Mouse (Mus musculus): ENCODE data around the gene Gnb2. TPM values are rescaled to one million over a fixed set of nuclear protein-coding genes. Genes with fewer than 3 reads are reported as not detected.

The Gnb2 gene
- polyA plus RNA-seq, 1 experiment: 1,492 TPM

DNA sequence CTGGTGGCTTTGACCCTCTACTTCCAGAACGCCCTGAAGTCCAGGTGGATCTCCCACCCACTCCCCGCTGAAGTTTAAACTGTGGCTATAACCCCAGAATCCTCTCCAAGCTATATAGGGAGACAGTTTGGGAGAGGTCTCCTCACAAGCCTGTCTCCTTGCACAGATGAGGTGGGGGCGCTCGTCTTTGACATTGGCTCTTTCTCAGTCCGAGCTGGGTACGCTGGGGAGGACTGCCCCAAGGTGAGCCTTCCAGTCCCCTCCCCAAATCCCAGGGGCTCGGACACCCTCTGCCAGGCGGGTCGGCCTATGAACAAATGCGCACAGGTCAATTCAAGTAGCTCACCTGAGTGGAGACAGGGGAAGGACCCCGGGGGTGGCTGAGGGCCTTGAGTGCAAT, 20.6 kb upstream of the Gnb2 start:
- no peak overlapping the region for H3K27ac ChIP-seq (ENCODE audit: control insufficient read depth, insufficient read depth, low read length)
- WGBS: 56% methylated on average over 11 of the region's 11 CpGs
- no peak for DNase-seq
- no peaks in the 10 kb centered on the region; the same call in 1 of the 2 replicates for H3K27me3 ChIP-seq (ENCODE audit: control insufficient read depth, insufficient read depth, low read length)
- TF ChIP-seq POLR2A (IDR thresholded peaks at IDR 0.05; ENCODE audit: control insufficient read depth, extremely low read depth, insufficient read depth, low read length, poor library complexity) (no peak), CTCF (IDR thresholded peaks at IDR 0.05; ENCODE audit: borderline replicate concordance, control insufficient read depth, extremely low read depth, insufficient read depth, low read length, poor library complexity) (no peak)
- peaks cover 6% of the 10 kb centered on the region; the same call in 1 of the 2 replicates for H3K4me1 ChIP-seq (replicated peaks; ENCODE audit: control insufficient read depth, insufficient read depth, low read length)
- H3K36me3 ChIP-seq (ENCODE audit: control insufficient read depth, insufficient read depth, low read length): no peaks in the 10 kb centered on the region
- H3K4me3 ChIP-seq (ENCODE audit: control insufficient read depth, insufficient read depth, low read length): no peak overlapping the region

DNA sequence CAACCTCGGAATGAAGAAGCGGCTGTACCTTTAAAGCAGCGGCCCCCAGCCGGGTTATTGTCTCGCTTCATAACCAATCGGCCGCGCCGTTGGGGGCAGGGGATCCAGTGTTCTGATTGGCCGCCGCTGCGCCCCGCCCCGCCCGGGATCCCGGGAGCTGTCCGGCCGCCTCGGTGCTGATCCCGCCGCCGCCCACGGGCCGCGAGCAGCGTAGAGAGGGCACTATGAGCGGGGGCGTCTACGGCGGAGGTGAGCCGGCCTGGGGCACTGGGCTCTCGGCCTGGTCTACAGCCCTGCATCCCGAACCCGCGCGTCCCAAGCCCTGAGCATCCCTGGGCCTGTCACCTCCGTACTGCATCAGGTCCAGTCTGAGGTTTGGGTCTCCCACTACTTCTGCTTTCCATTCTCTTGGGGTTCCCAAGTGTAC, 20.1 kb upstream of the Gnb2 start, which contains the start of gene Actl6b:
Gene Actl6b (plus strand): TSS at position 107 of the 427 bp plus-strand sequence.
- TF ChIP-seq CTCF (IDR thresholded peaks at IDR 0.05; ENCODE audit: borderline replicate concordance, control insufficient read depth, extremely low read depth, insufficient read depth, low read length, poor library complexity) (no peak), POLR2A (IDR thresholded peaks at IDR 0.05; ENCODE audit: control insufficient read depth, extremely low read depth, insufficient read depth, low read length, poor library complexity) (no peak)
- Histone ChIP-seq H3K4me3 (ENCODE audit: control insufficient read depth, insufficient read depth, low read length) (no peak within 1 kb of the TSS), H3K36me3 (ENCODE audit: control insufficient read depth, insufficient read depth, low read length) (no peaks in the 10 kb centered on the region), H3K27me3 (ENCODE audit: control insufficient read depth, insufficient read depth, low read length) (no peaks in the 10 kb centered on the region; the same call in 1 of the 2 replicates), H3K27ac (ENCODE audit: control insufficient read depth, insufficient read depth, low read length) (no peak within 1 kb of the TSS), H3K4me1 (replicated peaks; ENCODE audit: control insufficient read depth, insufficient read depth, low read length) (peaks cover 6% of the 10 kb centered on the region; the same call in 1 of the 2 replicates)
- 3% methylated on average over 37 of the region's 37 CpGs for WGBS
- peak; percentile 63 for DNase-seq

DNA sequence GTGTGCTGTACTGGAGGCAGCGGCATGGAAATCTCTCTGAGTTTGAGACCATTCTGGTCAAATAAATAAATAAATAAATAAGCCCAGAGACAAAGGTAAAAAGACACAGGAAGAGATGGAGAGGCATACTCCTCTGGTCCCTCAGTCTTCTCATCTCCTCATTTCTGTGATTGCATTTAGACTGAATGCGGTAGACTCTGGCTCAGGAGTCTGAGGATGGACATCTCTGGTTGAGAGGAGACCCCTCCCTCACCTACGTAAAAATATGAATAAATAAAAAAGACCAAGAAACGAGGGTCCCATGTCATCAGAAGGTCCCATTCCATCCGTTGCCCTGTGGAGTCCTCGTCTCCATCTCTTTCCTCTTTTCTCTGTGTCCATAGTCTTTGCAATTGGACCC, 19.7 kb upstream of the Gnb2 start:
- Histone ChIP-seq H3K36me3 (ENCODE audit: control insufficient read depth, insufficient read depth, low read length) (no peaks in the 10 kb centered on the region), H3K4me3 (ENCODE audit: control insufficient read depth, insufficient read depth, low read length) (no peak overlapping the region), H3K4me1 (replicated peaks; ENCODE audit: control insufficient read depth, insufficient read depth, low read length) (peaks cover 6% of the 10 kb centered on the region; the same call in 1 of the 2 replicates), H3K27ac (ENCODE audit: control insufficient read depth, insufficient read depth, low read length) (no peak overlapping the region), H3K27me3 (ENCODE audit: control insufficient read depth, insufficient read depth, low read length) (no peaks in the 10 kb centered on the region; the same call in 1 of the 2 replicates)
- 45% methylated on average over 6 of the region's 6 CpGs for WGBS
- no peak for DNase-seq
- TF ChIP-seq POLR2A (IDR thresholded peaks at IDR 0.05; ENCODE audit: control insufficient read depth, extremely low read depth, insufficient read depth, low read length, poor library complexity) (no peak), CTCF (IDR thresholded peaks at IDR 0.05; ENCODE audit: borderline replicate concordance, control insufficient read depth, extremely low read depth, insufficient read depth, low read length, poor library complexity) (no peak)

DNA sequence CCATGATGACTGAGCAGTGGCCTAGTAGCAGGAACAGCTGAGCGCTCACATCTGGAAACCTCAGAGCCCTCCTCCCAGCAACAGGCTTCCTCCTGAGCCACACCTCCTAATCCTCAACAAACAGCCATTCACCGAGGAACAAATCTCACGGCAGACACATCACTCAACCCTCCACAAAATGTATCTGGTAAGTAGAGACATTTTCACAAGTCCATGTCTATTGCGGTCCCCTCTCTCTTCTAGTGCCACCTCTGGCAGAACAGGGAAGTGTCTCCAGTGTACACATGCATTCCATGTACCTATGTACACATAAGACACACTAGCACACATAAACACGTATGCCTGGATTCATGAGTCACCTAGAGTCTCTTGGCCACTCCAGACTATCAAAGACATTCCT, 17.8 kb upstream of the Gnb2 start:
- H3K36me3 ChIP-seq (ENCODE audit: control insufficient read depth, insufficient read depth, low read length): no peaks in the 10 kb centered on the region
- H3K27me3 ChIP-seq (ENCODE audit: control insufficient read depth, insufficient read depth, low read length): no peaks in the 10 kb centered on the region; the same call in 1 of the 2 replicates
- no peak overlapping the region for H3K27ac ChIP-seq (ENCODE audit: control insufficient read depth, insufficient read depth, low read length)
- peaks cover 6% of the 10 kb centered on the region; the same call in 1 of the 2 replicates for H3K4me1 ChIP-seq (replicated peaks; ENCODE audit: control insufficient read depth, insufficient read depth, low read length)
- H3K4me3 ChIP-seq (ENCODE audit: control insufficient read depth, insufficient read depth, low read length): no peak overlapping the region
- 82% methylated on average over 5 of the region's 5 CpGs for whole genome bisulfite sequencing
- no peak for TF ChIP-seq POLR2A (IDR thresholded peaks at IDR 0.05; ENCODE audit: control insufficient read depth, extremely low read depth, insufficient read depth, low read length, poor library complexity)
- no peak for TF ChIP-seq CTCF (IDR thresholded peaks at IDR 0.05; ENCODE audit: borderline replicate concordance, control insufficient read depth, extremely low read depth, insufficient read depth, low read length, poor library complexity)
- DNase-seq: peak; percentile 36

DNA sequence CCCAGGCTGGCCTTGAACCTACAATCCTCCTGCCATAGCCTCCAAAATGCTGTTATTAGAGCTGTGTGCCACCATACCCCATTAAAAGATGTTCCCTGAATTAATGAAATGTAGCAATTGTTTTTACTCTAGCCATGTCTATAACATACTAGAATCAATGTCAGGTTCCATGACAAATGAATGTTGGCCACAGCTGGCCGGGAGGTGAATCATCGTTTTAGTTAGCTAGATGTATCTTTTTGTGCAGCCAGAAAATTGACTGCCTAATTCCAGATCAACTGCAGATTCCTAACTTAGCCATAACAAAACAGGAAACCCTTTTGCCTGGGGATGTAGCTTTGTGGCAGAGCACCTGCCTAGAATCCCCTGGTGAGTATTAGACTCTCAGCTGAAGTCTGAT, 16.5 kb upstream of the Gnb2 start:
- TF ChIP-seq POLR2A (IDR thresholded peaks at IDR 0.05; ENCODE audit: control insufficient read depth, extremely low read depth, insufficient read depth, low read length, poor library complexity) (no peak), CTCF (IDR thresholded peaks at IDR 0.05; ENCODE audit: borderline replicate concordance, control insufficient read depth, extremely low read depth, insufficient read depth, low read length, poor library complexity) (no peak)

DNA sequence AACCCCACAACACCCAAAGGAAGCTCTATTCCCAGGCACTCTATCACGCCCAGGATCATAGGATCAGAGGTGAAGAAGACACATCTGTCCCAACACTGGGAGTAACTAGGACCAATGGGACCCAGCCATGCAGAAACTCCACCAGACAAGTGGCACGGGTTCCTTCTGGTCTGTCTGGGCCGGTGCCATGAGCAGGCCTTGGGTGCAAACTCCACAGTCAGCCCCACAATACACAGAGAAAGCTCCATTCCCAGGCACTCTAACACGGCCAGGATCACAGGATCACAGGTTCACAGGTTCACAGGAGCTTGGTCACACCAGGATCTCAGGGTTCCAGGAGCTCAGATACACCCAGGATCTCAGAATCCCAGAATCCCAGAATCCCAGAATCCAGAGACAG, 12.3 kb upstream of the Gnb2 start:
- no peak overlapping the region for H3K27ac ChIP-seq (ENCODE audit: control insufficient read depth, insufficient read depth, low read length)
- H3K36me3 ChIP-seq (ENCODE audit: control insufficient read depth, insufficient read depth, low read length): no peaks in the 10 kb centered on the region
- WGBS: 90% methylated on average over 4 of the region's 4 CpGs
- H3K27me3 ChIP-seq (ENCODE audit: control insufficient read depth, insufficient read depth, low read length): no peaks in the 10 kb centered on the region
- H3K4me1 ChIP-seq (replicated peaks; ENCODE audit: control insufficient read depth, insufficient read depth, low read length): no peaks in the 10 kb centered on the region
- no peak overlapping the region for H3K4me3 ChIP-seq (ENCODE audit: control insufficient read depth, insufficient read depth, low read length)
- DNase-seq: no peak
- no peak for TF ChIP-seq POLR2A (IDR thresholded peaks at IDR 0.05; ENCODE audit: control insufficient read depth, extremely low read depth, insufficient read depth, low read length, poor library complexity)
- no peak for TF ChIP-seq CTCF (IDR thresholded peaks at IDR 0.05; ENCODE audit: borderline replicate concordance, control insufficient read depth, extremely low read depth, insufficient read depth, low read length, poor library complexity)

More for the DNA sequence above, 16.5 kb upstream of the Gnb2 start:
- DNase-seq: no peak
- Histone ChIP-seq H3K4me3 (ENCODE audit: control insufficient read depth, insufficient read depth, low read length) (no peak overlapping the region), H3K27ac (ENCODE audit: control insufficient read depth, insufficient read depth, low read length) (no peak overlapping the region), H3K27me3 (ENCODE audit: control insufficient read depth, insufficient read depth, low read length) (no peaks in the 10 kb centered on the region; the same call in 1 of the 2 replicates), H3K36me3 (ENCODE audit: control insufficient read depth, insufficient read depth, low read length) (no peaks in the 10 kb centered on the region), H3K4me1 (replicated peaks; ENCODE audit: control insufficient read depth, insufficient read depth, low read length) (peaks cover 6% of the 10 kb centered on the region; the same call in 1 of the 2 replicates)
- 91% methylated on average over 2 of the region's 2 CpGs for WGBS

Data from thymus, adult 2 months (tissue).